Mouse (Mus musculus): ENCODE results near the gene Sh2d3c. TPM values are rescaled to one million over a fixed set of nuclear protein-coding genes. Genes with fewer than 3 reads are reported as not detected.

The Sh2d3c gene
- total RNA-seq, 1 experiment: 1.8 TPM

- TF ChIP-seq ZC3H11A (IDR thresholded peaks at IDR 0.05; ENCODE audit: borderline replicate concordance, low read depth, low read length) (no peak), MAFK (IDR thresholded peaks at IDR 0.05; ENCODE audit: insufficient read depth, low read depth, low read length) (no peak), HCFC1 (IDR thresholded peaks at IDR 0.05; ENCODE audit: borderline replicate concordance, insufficient read depth, low read length) (no peak), ZNF384 (IDR thresholded peaks at IDR 0.05; ENCODE audit: low read depth, low read length) (no peak), CHD2 (IDR thresholded peaks at IDR 0.05; ENCODE audit: low read depth, low read length) (no peak)
- Histone ChIP-seq H3K9me3 (ENCODE audit: control insufficient read depth, insufficient read depth, low read depth, low read length) (no peaks in the 10 kb centered on the region), H3K4me3 (ENCODE audit: insufficient read depth in 1 of 2, low read depth in 1 of 2, low read length in 2 of 2, poor library complexity in 1 of 2, severe bottlenecking in 1 of 2) (no peak overlapping the region), H3K36me3 (ENCODE audit: control insufficient read depth, insufficient read depth, low read length, poor library complexity, severe bottlenecking) (no peaks in the 10 kb centered on the region), H3K9ac (ENCODE audit: insufficient read depth, low read depth, low read length, poor library complexity, severe bottlenecking) (no peak overlapping the region), H3K27ac (ENCODE audit: insufficient read depth, low read depth, low read length, poor library complexity, severe bottlenecking) (no peak overlapping the region), H3K4me1 (ENCODE audit: control insufficient read depth in 2 of 2, insufficient read depth in 2 of 2, low read length in 2 of 2, poor library complexity in 1 of 2) (peaks cover 2 to 5% of the 10 kb centered on the region in 2 experiments; a peak in 2 of 4 replicates)
- in situ Hi-C loops (cut with MboI; ENCODE audit: low sequenced_read_pairs in 2 of 2, unreplicated experiment in 2 of 2): no loop called here
- no peak for DNase-seq (ENCODE audit: low read depth, low spot score)
Observed at GRCm38 (mm10) chr2:32730854-32731253, 10.0 kb downstream of the Sh2d3c start.

GRCm38 (mm10) chr2:32731911-32732310 is 11.1 kb downstream of the Sh2d3c start:
- no peaks in the 10 kb centered on the region for H3K36me3 ChIP-seq (ENCODE audit: control insufficient read depth, insufficient read depth, low read length, poor library complexity, severe bottlenecking)
- in situ Hi-C loops (cut with MboI; ENCODE audit: low sequenced_read_pairs in 2 of 2, unreplicated experiment in 2 of 2): no loop called here
- peaks cover 2 to 5% of the 10 kb centered on the region in 2 experiments; a peak in 2 of 4 replicates for H3K4me1 ChIP-seq (ENCODE audit: control insufficient read depth in 2 of 2, insufficient read depth in 2 of 2, low read length in 2 of 2, poor library complexity in 1 of 2)
- no peaks in the 10 kb centered on the region for H3K9me3 ChIP-seq (ENCODE audit: control insufficient read depth, insufficient read depth, low read depth, low read length)
- H3K9ac ChIP-seq (ENCODE audit: insufficient read depth, low read depth, low read length, poor library complexity, severe bottlenecking): no peak overlapping the region
- H3K4me3 ChIP-seq (ENCODE audit: insufficient read depth in 1 of 2, low read depth in 1 of 2, low read length in 2 of 2, poor library complexity in 1 of 2, severe bottlenecking in 1 of 2): no peak overlapping the region
- H3K27ac ChIP-seq (ENCODE audit: insufficient read depth, low read depth, low read length, poor library complexity, severe bottlenecking): no peak overlapping the region
- DNase-seq (ENCODE audit: low read depth, low spot score): no peak
- no peak for TF ChIP-seq MAFK (IDR thresholded peaks at IDR 0.05; ENCODE audit: insufficient read depth, low read depth, low read length)
- no peak for TF ChIP-seq ZC3H11A (IDR thresholded peaks at IDR 0.05; ENCODE audit: borderline replicate concordance, low read depth, low read length)
- TF ChIP-seq ZNF384 (IDR thresholded peaks at IDR 0.05; ENCODE audit: low read depth, low read length): no peak
- TF ChIP-seq CHD2 (IDR thresholded peaks at IDR 0.05; ENCODE audit: low read depth, low read length): no peak
- no peak for TF ChIP-seq HCFC1 (IDR thresholded peaks at IDR 0.05; ENCODE audit: borderline replicate concordance, insufficient read depth, low read length)

- H3K9ac ChIP-seq (ENCODE audit: insufficient read depth, low read depth, low read length, poor library complexity, severe bottlenecking): no peak overlapping the region
- no peak overlapping the region for H3K4me3 ChIP-seq (ENCODE audit: insufficient read depth in 1 of 2, low read depth in 1 of 2, low read length in 2 of 2, poor library complexity in 1 of 2, severe bottlenecking in 1 of 2)
- TF ChIP-seq MAFK (IDR thresholded peaks at IDR 0.05; ENCODE audit: insufficient read depth, low read depth, low read length) (no peak), ZNF384 (IDR thresholded peaks at IDR 0.05; ENCODE audit: low read depth, low read length) (no peak), CHD2 (IDR thresholded peaks at IDR 0.05; ENCODE audit: low read depth, low read length) (no peak), HCFC1 (IDR thresholded peaks at IDR 0.05; ENCODE audit: borderline replicate concordance, insufficient read depth, low read length) (no peak), ZC3H11A (IDR thresholded peaks at IDR 0.05; ENCODE audit: borderline replicate concordance, low read depth, low read length) (no peak)
- no peak for DNase-seq (ENCODE audit: low read depth, low spot score)
- no peaks in the 10 kb centered on the region for H3K36me3 ChIP-seq (ENCODE audit: control insufficient read depth, insufficient read depth, low read length, poor library complexity, severe bottlenecking)
- no peaks in the 10 kb centered on the region for H3K9me3 ChIP-seq (ENCODE audit: control insufficient read depth, insufficient read depth, low read depth, low read length)
- in situ Hi-C loops (cut with MboI; ENCODE audit: low sequenced_read_pairs in 2 of 2, unreplicated experiment in 2 of 2): no loop called here
- H3K4me1 ChIP-seq (ENCODE audit: control insufficient read depth in 2 of 2, insufficient read depth in 2 of 2, low read length in 2 of 2, poor library complexity in 1 of 2): peaks cover 2 to 5% of the 10 kb centered on the region in 2 experiments; a peak in 2 of 4 replicates
- H3K27ac ChIP-seq (ENCODE audit: insufficient read depth, low read depth, low read length, poor library complexity, severe bottlenecking): no peak overlapping the region
Observed at GRCm38 (mm10) chr2:32732695-32733094, 11.8 kb downstream of the Sh2d3c start.

GRCm38 (mm10) chr2:32734480-32734879 is 13.6 kb downstream of the Sh2d3c start:
- TF ChIP-seq HCFC1 (IDR thresholded peaks at IDR 0.05; ENCODE audit: borderline replicate concordance, insufficient read depth, low read length): no peak
- TF ChIP-seq MAFK (IDR thresholded peaks at IDR 0.05; ENCODE audit: insufficient read depth, low read depth, low read length): no peak
- TF ChIP-seq ZNF384 (IDR thresholded peaks at IDR 0.05; ENCODE audit: low read depth, low read length): no peak
- no peak for TF ChIP-seq CHD2 (IDR thresholded peaks at IDR 0.05; ENCODE audit: low read depth, low read length)
- no peak for TF ChIP-seq ZC3H11A (IDR thresholded peaks at IDR 0.05; ENCODE audit: borderline replicate concordance, low read depth, low read length)
- Histone ChIP-seq H3K4me3 (ENCODE audit: insufficient read depth in 1 of 2, low read depth in 1 of 2, low read length in 2 of 2, poor library complexity in 1 of 2, severe bottlenecking in 1 of 2) (no peak overlapping the region), H3K9ac (ENCODE audit: insufficient read depth, low read depth, low read length, poor library complexity, severe bottlenecking) (no peak overlapping the region), H3K27ac (ENCODE audit: insufficient read depth, low read depth, low read length, poor library complexity, severe bottlenecking) (no peak overlapping the region), H3K9me3 (ENCODE audit: control insufficient read depth, insufficient read depth, low read depth, low read length) (no peaks in the 10 kb centered on the region), H3K4me1 (ENCODE audit: control insufficient read depth in 2 of 2, insufficient read depth in 2 of 2, low read length in 2 of 2, poor library complexity in 1 of 2) (no peaks in the 10 kb centered on the region), H3K36me3 (ENCODE audit: control insufficient read depth, insufficient read depth, low read length, poor library complexity, severe bottlenecking) (no peaks in the 10 kb centered on the region)
- no peak for DNase-seq (ENCODE audit: low read depth, low spot score)
- in situ Hi-C loops (cut with MboI; ENCODE audit: low sequenced_read_pairs in 2 of 2, unreplicated experiment in 2 of 2): no loop called here

DNA sequence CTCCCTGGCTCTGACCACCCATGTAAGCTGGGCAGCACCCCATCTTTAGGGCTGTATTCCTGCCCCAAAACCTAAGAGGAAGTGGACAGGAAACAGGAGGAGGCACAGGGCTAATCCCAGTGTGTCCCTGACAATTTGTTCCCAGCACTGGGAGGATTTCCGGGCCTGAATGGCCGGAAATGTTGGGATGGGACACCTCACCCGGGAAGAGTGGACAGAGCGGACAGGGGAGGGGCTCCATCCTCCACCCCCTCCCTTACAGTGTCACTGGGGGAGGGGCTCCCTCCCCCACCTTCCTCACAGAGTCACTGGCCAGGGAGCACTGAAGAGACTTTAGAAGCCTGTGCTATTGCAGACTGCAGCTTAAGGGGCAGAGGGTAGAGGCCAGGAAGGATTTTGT is 14.1 kb downstream of the Sh2d3c start:
- no peaks in the 10 kb centered on the region for H3K4me1 ChIP-seq (ENCODE audit: control insufficient read depth in 2 of 2, insufficient read depth in 2 of 2, low read length in 2 of 2, poor library complexity in 1 of 2)
- no peak overlapping the region for H3K4me3 ChIP-seq (ENCODE audit: insufficient read depth in 1 of 2, low read depth in 1 of 2, low read length in 2 of 2, poor library complexity in 1 of 2, severe bottlenecking in 1 of 2)
- no peak for DNase-seq (ENCODE audit: low read depth, low spot score)
- H3K9me3 ChIP-seq (ENCODE audit: control insufficient read depth, insufficient read depth, low read depth, low read length): no peaks in the 10 kb centered on the region
- TF ChIP-seq HCFC1 (IDR thresholded peaks at IDR 0.05; ENCODE audit: borderline replicate concordance, insufficient read depth, low read length) (no peak), CHD2 (IDR thresholded peaks at IDR 0.05; ENCODE audit: low read depth, low read length) (no peak), ZC3H11A (IDR thresholded peaks at IDR 0.05; ENCODE audit: borderline replicate concordance, low read depth, low read length) (no peak), ZNF384 (IDR thresholded peaks at IDR 0.05; ENCODE audit: low read depth, low read length) (no peak), MAFK (IDR thresholded peaks at IDR 0.05; ENCODE audit: insufficient read depth, low read depth, low read length) (no peak)
- in situ Hi-C loops (cut with MboI; ENCODE audit: low sequenced_read_pairs in 2 of 2, unreplicated experiment in 2 of 2): no loop called here
- no peak overlapping the region for H3K9ac ChIP-seq (ENCODE audit: insufficient read depth, low read depth, low read length, poor library complexity, severe bottlenecking)
- no peaks in the 10 kb centered on the region for H3K36me3 ChIP-seq (ENCODE audit: control insufficient read depth, insufficient read depth, low read length, poor library complexity, severe bottlenecking)
- H3K27ac ChIP-seq (ENCODE audit: insufficient read depth, low read depth, low read length, poor library complexity, severe bottlenecking): no peak overlapping the region

All from ES-E14 (cell line).